Mouse (Mus musculus): ENCODE data around the gene Lag3.

GRCm38 (mm10) chr6:124866560-124866959 lies 44.9 kb downstream of the Lag3 start:
- TF ChIP-seq CTCF (IDR thresholded peaks at IDR 0.05; ENCODE audit: control insufficient read depth, insufficient read depth, low read length) (no peak), POLR2A (IDR thresholded peaks at IDR 0.05; ENCODE audit: borderline replicate concordance, control insufficient read depth, low read depth, low read length) (no peak)

Data from bone marrow, adult 2 months (tissue).